Mouse (Mus musculus): ENCODE results near the gene Llgl1. TPM values are rescaled to one million over a fixed set of nuclear protein-coding genes. Genes with fewer than 3 reads are reported as not detected.

Gene Llgl1
- polyA plus RNA-seq, 1 experiment from 2014 or later: 42.9 TPM

GRCm38 (mm10) chr11:60715833-60716232 lies 16.3 kb downstream of the Llgl1 start:
- peaks cover 84% of the 10 kb centered on the region for H3K36me3 ChIP-seq (ENCODE audit: control insufficient read depth, insufficient read depth, low read length)
- WGBS: 78% methylated on average over 5 of the region's 5 CpGs

GRCm38 (mm10) chr11:60719263-60719662 lies 19.7 kb downstream of the Llgl1 start:
- H3K27me3 ChIP-seq (replicated peaks; ENCODE audit: control insufficient read depth, insufficient read depth, low read length): no peaks in the 10 kb centered on the region
- no peak overlapping the region for H3K4me2 ChIP-seq (ENCODE audit: low read length)
- H3K4me3 ChIP-seq (ENCODE audit: low read length): no peak overlapping the region
- no peak overlapping the region for H3K9ac ChIP-seq (ENCODE audit: low read depth, low read length)
- no peak for ATAC-seq
- 88% methylated on average over 5 of the region's 5 CpGs for WGBS
- no peaks in the 10 kb centered on the region for H3K4me1 ChIP-seq (ENCODE audit: control insufficient read depth, insufficient read depth, low read depth, low read length)
- peaks cover 89% of the 10 kb centered on the region for H3K36me3 ChIP-seq (ENCODE audit: control insufficient read depth, insufficient read depth, low read length)
- no peak overlapping the region for H3K27ac ChIP-seq (ENCODE audit: low read depth, low read length)
- H3K9me3 ChIP-seq (ENCODE audit: control insufficient read depth, low read length): no peaks in the 10 kb centered on the region

More at GRCm38 (mm10) chr11:60715833-60716232, 16.3 kb downstream of the Llgl1 start:
- no peak overlapping the region for H3K27ac ChIP-seq (ENCODE audit: low read depth, low read length)
- H3K4me3 ChIP-seq (ENCODE audit: low read length): no peak overlapping the region
- no peaks in the 10 kb centered on the region for H3K9me3 ChIP-seq (ENCODE audit: control insufficient read depth, low read length)
- no peak overlapping the region for H3K9ac ChIP-seq (ENCODE audit: low read depth, low read length)
- no peak overlapping the region for H3K4me2 ChIP-seq (ENCODE audit: low read length)
- no peak for ATAC-seq
- H3K27me3 ChIP-seq (replicated peaks; ENCODE audit: control insufficient read depth, insufficient read depth, low read length): no peaks in the 10 kb centered on the region
- H3K4me1 ChIP-seq (ENCODE audit: control insufficient read depth, insufficient read depth, low read depth, low read length): no peaks in the 10 kb centered on the region

- peak within 1 kb of the TSS; percentile 90 for H3K27ac ChIP-seq (ENCODE audit: low read depth, low read length)
- peaks cover 24% of the 10 kb centered on the region for H3K4me1 ChIP-seq (ENCODE audit: control insufficient read depth, insufficient read depth, low read depth, low read length)
- WGBS: under 1% methylated on average over 68 of the region's 71 CpGs
- H3K27me3 ChIP-seq (replicated peaks; ENCODE audit: control insufficient read depth, insufficient read depth, low read length): no peaks in the 10 kb centered on the region
- H3K4me3 ChIP-seq (ENCODE audit: low read length): peak within 1 kb of the TSS; percentile 70
- H3K9me3 ChIP-seq (ENCODE audit: control insufficient read depth, low read length): no peaks in the 10 kb centered on the region
- peak; percentile 75 for ATAC-seq
- peak within 1 kb of the TSS; percentile 77 for H3K4me2 ChIP-seq (ENCODE audit: low read length)
- H3K36me3 ChIP-seq (ENCODE audit: control insufficient read depth, insufficient read depth, low read length): peaks cover 36% of the 10 kb centered on the region
- peak within 1 kb of the TSS; percentile 92 for H3K9ac ChIP-seq (ENCODE audit: low read depth, low read length)
Observed at GRCm38 (mm10) chr11:60726601-60727391, 27.3 kb downstream of the Llgl1 start, which contains the start of gene Flii. Gene Flii, minus strand, starts transcription at chr11:60727263.

GRCm38 (mm10) chr11:60727392-60728140 lies 28.0 kb downstream of the Llgl1 start:
- H3K36me3 ChIP-seq (ENCODE audit: control insufficient read depth, insufficient read depth, low read length): peaks cover 33% of the 10 kb centered on the region
- peak overlapping the region; percentile 77 for H3K4me2 ChIP-seq (ENCODE audit: low read length)
- peak overlapping the region; percentile 90 for H3K27ac ChIP-seq (ENCODE audit: low read depth, low read length)
- no peaks in the 10 kb centered on the region for H3K9me3 ChIP-seq (ENCODE audit: control insufficient read depth, low read length)
- peak; percentile 9 for ATAC-seq
- peak overlapping the region; percentile 70 for H3K4me3 ChIP-seq (ENCODE audit: low read length)
- H3K9ac ChIP-seq (ENCODE audit: low read depth, low read length): peak overlapping the region; percentile 92
- H3K27me3 ChIP-seq (replicated peaks; ENCODE audit: control insufficient read depth, insufficient read depth, low read length): no peaks in the 10 kb centered on the region
- H3K4me1 ChIP-seq (ENCODE audit: control insufficient read depth, insufficient read depth, low read depth, low read length): peaks cover 24% of the 10 kb centered on the region
- WGBS: under 1% methylated on average over 12 of the region's 12 CpGs

- H3K4me2 ChIP-seq (ENCODE audit: low read length): peak within 1 kb of the TSS; percentile 77
- H3K4me1 ChIP-seq (ENCODE audit: control insufficient read depth, insufficient read depth, low read depth, low read length): peaks cover 24% of the 10 kb centered on the region
- no peaks in the 10 kb centered on the region for H3K27me3 ChIP-seq (replicated peaks; ENCODE audit: control insufficient read depth, insufficient read depth, low read length)
- ATAC-seq: peak; percentile 96
- peaks cover 32% of the 10 kb centered on the region for H3K36me3 ChIP-seq (ENCODE audit: control insufficient read depth, insufficient read depth, low read length)
- H3K4me3 ChIP-seq (ENCODE audit: low read length): peak within 1 kb of the TSS; percentile 70
- H3K9me3 ChIP-seq (ENCODE audit: control insufficient read depth, low read length): no peaks in the 10 kb centered on the region
- WGBS: under 1% methylated on average over 44 of the region's 44 CpGs
- peak within 1 kb of the TSS; percentile 92 for H3K27ac ChIP-seq (ENCODE audit: low read depth, low read length)
- H3K9ac ChIP-seq (ENCODE audit: low read depth, low read length): peak within 1 kb of the TSS; percentile 92
Observed at GRCm38 (mm10) chr11:60728260-60728761, 28.8 kb downstream of the Llgl1 start, which contains the start of gene Mief2. Gene Mief2, plus strand, starts transcription at chr11:60728398.

GRCm38 (mm10) chr11:60729217-60729641 lies 29.7 kb downstream of the Llgl1 start:
- Histone ChIP-seq H3K27me3 (replicated peaks; ENCODE audit: control insufficient read depth, insufficient read depth, low read length) (no peaks in the 10 kb centered on the region), H3K27ac (ENCODE audit: low read depth, low read length) (no peak overlapping the region), H3K9me3 (ENCODE audit: control insufficient read depth, low read length) (no peaks in the 10 kb centered on the region), H3K4me2 (ENCODE audit: low read length) (peak overlapping the region; percentile 77), H3K9ac (ENCODE audit: low read depth, low read length) (peak overlapping the region; percentile 78), H3K36me3 (ENCODE audit: control insufficient read depth, insufficient read depth, low read length) (peaks cover 24% of the 10 kb centered on the region), H3K4me1 (ENCODE audit: control insufficient read depth, insufficient read depth, low read depth, low read length) (peaks cover 24% of the 10 kb centered on the region), H3K4me3 (ENCODE audit: low read length) (peak overlapping the region; percentile 70)
- 74% methylated on average over 6 of the region's 6 CpGs for WGBS
- no peak for ATAC-seq

GRCm38 (mm10) chr11:60730169-60730568 lies 30.6 kb downstream of the Llgl1 start:
- no peaks in the 10 kb centered on the region for H3K9me3 ChIP-seq (ENCODE audit: control insufficient read depth, low read length)
- H3K9ac ChIP-seq (ENCODE audit: low read depth, low read length): no peak overlapping the region

GRCm38 (mm10) chr11:60731251-60731650 lies 31.7 kb downstream of the Llgl1 start:
- H3K4me3 ChIP-seq (ENCODE audit: low read length): no peak overlapping the region
- H3K9me3 ChIP-seq (ENCODE audit: control insufficient read depth, low read length): no peaks in the 10 kb centered on the region
- WGBS: 93% methylated on average over 14 of the region's 14 CpGs
- H3K9ac ChIP-seq (ENCODE audit: low read depth, low read length): no peak overlapping the region
- no peak overlapping the region for H3K27ac ChIP-seq (ENCODE audit: low read depth, low read length)
- no peak overlapping the region for H3K4me2 ChIP-seq (ENCODE audit: low read length)
- no peaks in the 10 kb centered on the region for H3K27me3 ChIP-seq (replicated peaks; ENCODE audit: control insufficient read depth, insufficient read depth, low read length)
- no peak for ATAC-seq
- H3K4me1 ChIP-seq (ENCODE audit: control insufficient read depth, insufficient read depth, low read depth, low read length): peaks cover 20% of the 10 kb centered on the region
- peaks cover 18% of the 10 kb centered on the region; the same call in 1 of the 2 replicates for H3K36me3 ChIP-seq (ENCODE audit: control insufficient read depth, insufficient read depth, low read length)

More at GRCm38 (mm10) chr11:60730169-60730568, 30.6 kb downstream of the Llgl1 start:
- Histone ChIP-seq H3K4me1 (ENCODE audit: control insufficient read depth, insufficient read depth, low read depth, low read length) (peaks cover 24% of the 10 kb centered on the region), H3K4me3 (ENCODE audit: low read length) (no peak overlapping the region), H3K27ac (ENCODE audit: low read depth, low read length) (no peak overlapping the region), H3K36me3 (ENCODE audit: control insufficient read depth, insufficient read depth, low read length) (peaks cover 18% of the 10 kb centered on the region; the same call in 1 of the 2 replicates), H3K4me2 (ENCODE audit: low read length) (no peak overlapping the region), H3K27me3 (replicated peaks; ENCODE audit: control insufficient read depth, insufficient read depth, low read length) (no peaks in the 10 kb centered on the region)
- no peak for ATAC-seq
- 91% methylated on average over 9 of the region's 9 CpGs for WGBS

GRCm38 (mm10) chr11:60734206-60734605 lies 34.7 kb downstream of the Llgl1 start:
- no peaks in the 10 kb centered on the region for H3K9me3 ChIP-seq (ENCODE audit: control insufficient read depth, low read length)
- H3K4me1 ChIP-seq (ENCODE audit: control insufficient read depth, insufficient read depth, low read depth, low read length): peaks cover 3% of the 10 kb centered on the region
- ATAC-seq: no peak
- no peak overlapping the region for H3K27ac ChIP-seq (ENCODE audit: low read depth, low read length)
- H3K36me3 ChIP-seq (ENCODE audit: control insufficient read depth, insufficient read depth, low read length): peaks cover 20% of the 10 kb centered on the region; the same call in 1 of the 2 replicates
- H3K4me2 ChIP-seq (ENCODE audit: low read length): no peak overlapping the region
- H3K4me3 ChIP-seq (ENCODE audit: low read length): no peak overlapping the region
- H3K9ac ChIP-seq (ENCODE audit: low read depth, low read length): no peak overlapping the region
- WGBS: 78% methylated on average over 2 of the region's 2 CpGs
- H3K27me3 ChIP-seq (replicated peaks; ENCODE audit: control insufficient read depth, insufficient read depth, low read length): no peaks in the 10 kb centered on the region
